Mouse (Mus musculus) fat pad, adult 2 months (tissue): Measurements from ENCODE around the gene Slc3a2.
"Not testable (repeated sequence)": the region's sequence is repeated elsewhere in the genome, so short reads cannot be mapped to it uniquely, and the experiment has no call there.

Experiments
- DNase-seq: peaks from one replicate; pipeline ENCODE4 v3.0.0-alpha.2; 2011; ENCODE audit warnings: low read depth, low spot score; ENCODE audit errors: extremely low read depth

Slc3a2 gene

GRCm38 (mm10) chr19:8728335-8729099 is 5.3 kb upstream of the Slc3a2 start:
- DNase-seq: not testable (repeated sequence)

- DNase-seq: no peak
Observed at GRCm38 (mm10) chr19:8727495-8728114, 4.4 kb upstream of the Slc3a2 start.

- DNase-seq: no peak
Observed at GRCm38 (mm10) chr19:8726609-8727390, 3.6 kb upstream of the Slc3a2 start.

GRCm38 (mm10) chr19:8725081-8725613 is 2.0 kb upstream of the Slc3a2 start:
- no peak for DNase-seq

- DNase-seq: no peak
Observed at GRCm38 (mm10) chr19:8724392-8724791, 1.2 kb upstream of the Slc3a2 start.

GRCm38 (mm10) chr19:8723574-8724346 is 591 bp upstream of the Slc3a2 start:
- no peak for DNase-seq

GRCm38 (mm10) chr19:8722559-8722906 is 636 bp downstream of the Slc3a2 start:
- DNase-seq: no peak

- no peak for DNase-seq
Observed at GRCm38 (mm10) chr19:8722021-8722420, 1.1 kb downstream of the Slc3a2 start.

GRCm38 (mm10) chr19:8721378-8721777 is 1.8 kb downstream of the Slc3a2 start:
- DNase-seq: no peak

GRCm38 (mm10) chr19:8719037-8719436 is 4.1 kb downstream of the Slc3a2 start:
- not testable (repeated sequence) for DNase-seq

- DNase-seq: no peak
Observed at GRCm38 (mm10) chr19:8718357-8718756, 4.8 kb downstream of the Slc3a2 start.

GRCm38 (mm10) chr19:8716767-8717475 is 6.2 kb downstream of the Slc3a2 start:
- no peak for DNase-seq

GRCm38 (mm10) chr19:8715868-8716766 is 7.1 kb downstream of the Slc3a2 start:
- no peak for DNase-seq

- no peak for DNase-seq
Observed at GRCm38 (mm10) chr19:8714653-8715481, 8.3 kb downstream of the Slc3a2 start.

GRCm38 (mm10) chr19:8713997-8714652 is 9.0 kb downstream of the Slc3a2 start:
- no peak for DNase-seq

GRCm38 (mm10) chr19:8713306-8713996 is 9.7 kb downstream of the Slc3a2 start:
- DNase-seq: no peak

- DNase-seq: no peak
Observed at GRCm38 (mm10) chr19:8712870-8713305, 10.3 kb downstream of the Slc3a2 start.
